Mouse (Mus musculus) megakaryocyte-erythroid progenitor cell, adult 5-6 weeks (primary cell): ENCODE results near the gene Hsd17b7. TPM values are rescaled to one million over a fixed set of nuclear protein-coding genes. Genes with fewer than 3 reads are reported as not detected.

ENCODE experiments used
- ATAC-seq: replicated peaks from 2 replicates; pipeline ENCODE4 v1.8.0; 2016; ENCODE audit warnings: mild to moderate bottlenecking, inconsistent platforms; ENCODE audit not compliant: severe bottlenecking, poor library complexity, low FRiP score, low TSS enrichment
- total RNA-seq, 2 experiments: library from RNA; stranded (forward) in 1 of 2; stranded (reverse) in 1 of 2; fragments of 200-1000, 215-1000 nt in 1 of 2; fragments of >200 nt in 1 of 2; fragmentation: Nextera tagmentation in 1 of 2; gene quantifications; 2 replicates each; pipeline ENCODE4 v1.2.3; 2014 to 2017

Hsd17b7 gene
- total RNA-seq, 2 experiments from 2014 or later: 1.0 to 3.7 TPM

DNA sequence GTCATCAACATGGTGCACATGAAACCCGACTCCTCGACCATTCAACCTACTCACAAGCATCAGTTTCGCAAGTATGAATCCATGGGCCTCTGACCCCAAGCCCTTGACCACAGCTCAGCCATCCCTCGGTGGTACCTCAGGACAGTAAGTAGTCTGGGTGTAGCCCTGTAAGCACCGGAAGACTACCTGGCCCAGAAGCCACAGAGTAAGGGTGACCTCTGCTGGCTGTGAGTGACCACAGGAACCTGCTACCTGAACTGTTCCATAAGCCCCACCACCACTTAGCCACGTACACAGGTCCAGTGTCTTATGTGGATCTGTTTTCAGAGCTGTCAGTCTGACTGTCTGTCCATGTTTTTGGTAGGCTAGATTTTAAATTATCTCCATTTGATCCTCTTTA lies 21.4 kb downstream of the Hsd17b7 start:
- no peak for ATAC-seq

- no peak for ATAC-seq
These were observed 23.0 kb downstream of the Hsd17b7 start for GRCm38 (mm10) chr1:169946004-169946403.

- ATAC-seq: no peak; the same call in 1 of the 2 replicates
These were observed 29.7 kb downstream of the Hsd17b7 start for GRCm38 (mm10) chr1:169939345-169939744.

GRCm38 (mm10) chr1:169934005-169934725 lies 34.9 kb downstream of the Hsd17b7 start:
- no peak for ATAC-seq

DNA sequence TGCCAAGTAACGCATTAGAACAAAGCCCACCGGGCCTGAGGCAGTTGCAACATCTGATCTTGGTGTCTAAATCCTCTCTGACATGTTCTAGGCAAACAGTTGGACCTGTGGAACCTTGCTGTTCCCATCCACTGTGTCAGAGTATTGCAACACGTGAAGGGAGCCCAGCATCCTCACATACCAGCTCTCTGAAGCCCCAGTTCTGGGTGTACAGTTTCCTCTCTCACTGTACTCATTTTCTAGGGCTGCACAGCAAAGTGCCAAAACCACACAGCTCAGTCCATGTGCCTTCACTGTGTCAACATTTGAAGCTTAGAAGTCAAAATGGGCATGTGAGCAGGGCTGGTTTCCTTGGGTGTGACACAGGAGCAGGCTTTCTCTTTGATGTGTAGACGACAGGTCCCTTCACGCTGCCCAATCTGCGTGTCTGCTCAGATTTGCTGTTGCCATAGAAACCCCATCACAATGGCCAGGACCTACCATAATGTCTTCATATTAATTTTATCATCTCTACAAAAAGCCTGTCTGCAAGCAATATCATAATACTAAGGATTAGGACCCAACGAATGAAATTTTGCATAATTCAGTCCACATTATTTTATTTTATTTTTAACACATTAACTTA lies 36.8 kb downstream of the Hsd17b7 start:
- ATAC-seq: no peak

- no peak for ATAC-seq
These were observed 37.3 kb downstream of the Hsd17b7 start for GRCm38 (mm10) chr1:169931698-169932097.

DNA sequence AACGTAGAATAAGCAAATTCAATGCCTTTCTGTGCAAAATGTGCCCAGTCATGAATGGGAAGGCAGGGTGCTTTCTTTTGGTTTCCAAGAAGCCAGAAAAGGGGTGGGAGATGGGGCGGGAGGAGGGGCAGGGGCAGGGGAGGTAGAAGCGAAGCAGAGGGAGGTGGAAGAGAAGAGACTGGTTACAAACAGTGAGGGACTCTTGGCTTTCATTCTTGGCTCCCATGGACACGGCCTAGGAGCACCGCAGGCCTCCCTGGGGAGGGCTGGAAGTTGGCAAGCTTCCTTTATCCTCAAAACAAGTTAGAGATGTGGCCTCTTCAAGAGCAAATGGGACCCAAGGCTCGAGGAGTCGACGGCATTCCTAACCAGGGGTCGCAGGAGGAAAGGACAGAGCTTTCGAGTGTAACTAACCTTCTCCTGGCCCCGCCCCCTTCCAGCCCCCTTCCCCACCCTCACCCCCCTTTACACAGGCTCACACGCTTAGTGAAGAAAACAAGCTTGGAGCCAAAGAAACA lies 40.5 kb downstream of the Hsd17b7 start, which contains the start of gene Ccdc190:
Ccdc190 (plus strand) TSS at position 195 of the 518 bp plus-strand sequence.
- no peak for ATAC-seq

DNA sequence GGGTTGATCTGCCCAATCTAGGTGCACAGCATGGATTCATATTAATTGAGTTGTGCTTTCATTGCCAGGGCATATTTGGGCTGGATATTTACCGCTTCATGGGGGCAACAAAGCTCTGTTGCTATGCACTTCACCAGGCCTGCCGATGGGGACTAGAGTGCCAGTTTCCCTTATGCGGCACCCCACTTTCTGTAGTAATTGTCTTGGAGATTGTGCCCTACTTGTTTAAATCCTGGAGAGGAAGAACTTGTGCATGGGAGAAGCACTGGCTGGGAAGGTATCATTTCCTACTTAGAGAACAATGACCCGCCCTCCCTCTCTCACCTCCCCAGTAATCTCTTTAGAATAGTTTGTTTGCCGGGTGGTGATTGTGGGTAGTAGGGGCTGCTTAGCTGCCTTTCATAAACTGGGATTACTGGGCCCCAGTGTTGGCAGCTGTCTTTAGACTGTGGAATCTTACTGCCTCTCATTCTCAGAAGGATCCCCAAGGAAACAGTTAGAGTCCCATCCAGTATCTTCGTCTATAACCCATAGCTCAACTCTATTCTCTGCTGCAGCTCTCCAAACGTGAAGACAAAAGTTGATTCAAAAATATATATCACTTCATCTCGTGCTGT lies 41.2 kb downstream of the Hsd17b7 start:
- no peak for ATAC-seq

DNA sequence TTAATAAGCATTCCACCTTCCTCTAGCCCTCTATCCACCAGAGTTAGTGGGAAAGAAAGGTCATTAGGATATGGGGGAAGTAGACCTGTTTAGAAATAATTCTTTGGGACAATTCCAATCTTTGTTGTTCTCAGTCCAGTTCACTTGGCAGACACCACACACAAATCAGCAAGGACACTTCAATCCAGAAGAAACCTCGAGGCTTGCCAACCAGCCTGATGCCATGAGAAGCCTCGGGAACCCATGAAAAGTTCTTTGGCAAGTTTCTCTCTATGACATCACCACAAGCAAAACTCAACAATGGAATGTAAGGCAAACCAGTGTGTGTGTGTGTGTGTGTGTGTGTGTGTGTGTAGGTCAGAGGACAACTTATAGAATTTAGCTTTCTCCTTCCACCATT lies 44.5 kb downstream of the Hsd17b7 start:
- ATAC-seq: no peak

DNA sequence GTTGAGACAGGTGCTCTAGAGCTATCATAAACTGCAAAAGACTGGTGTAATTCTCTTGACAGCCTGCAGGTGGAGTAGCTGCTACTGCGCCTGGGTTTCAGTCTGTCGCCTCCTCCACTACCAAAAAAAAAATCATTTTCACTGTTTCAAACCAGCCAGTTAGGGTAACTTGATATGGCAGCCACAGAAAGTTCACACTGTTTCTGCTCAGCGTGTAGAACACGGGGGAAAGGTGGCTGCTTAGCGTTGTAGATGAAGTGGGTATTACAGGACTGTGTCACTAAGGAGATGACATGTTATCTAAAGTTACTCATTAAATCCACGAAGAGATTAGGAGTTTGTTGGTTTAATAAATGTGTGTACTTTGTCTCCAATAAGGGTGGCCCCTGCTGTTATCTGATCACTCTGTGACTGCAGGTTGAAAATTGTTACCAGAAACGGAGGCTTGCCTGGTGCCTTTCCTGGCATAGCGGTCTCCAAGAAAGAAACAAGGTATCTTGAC lies 47.3 kb downstream of the Hsd17b7 start:
- ATAC-seq: peak; percentile 64; the same call in 1 of the 2 replicates

DNA sequence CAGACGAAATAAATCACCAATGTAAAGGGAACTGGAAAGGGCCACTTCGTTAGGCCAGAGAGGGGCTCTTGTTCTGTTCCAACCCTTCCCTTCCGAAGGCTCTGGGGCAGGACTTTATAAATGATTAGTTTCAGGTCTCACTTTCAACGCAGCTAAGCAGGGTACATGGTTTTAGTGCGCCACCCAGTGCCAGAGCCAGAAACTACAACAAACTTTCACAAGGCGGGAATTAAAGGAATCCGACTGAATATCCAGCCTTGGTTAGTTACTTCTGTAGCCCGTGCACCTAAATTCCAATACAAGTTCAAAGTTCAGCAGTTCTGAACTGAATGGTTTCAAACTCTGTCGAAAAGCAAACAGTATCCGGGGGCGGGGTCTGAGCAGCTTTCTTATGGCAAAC lies 49.8 kb downstream of the Hsd17b7 start:
- peak; percentile 75 for ATAC-seq

DNA sequence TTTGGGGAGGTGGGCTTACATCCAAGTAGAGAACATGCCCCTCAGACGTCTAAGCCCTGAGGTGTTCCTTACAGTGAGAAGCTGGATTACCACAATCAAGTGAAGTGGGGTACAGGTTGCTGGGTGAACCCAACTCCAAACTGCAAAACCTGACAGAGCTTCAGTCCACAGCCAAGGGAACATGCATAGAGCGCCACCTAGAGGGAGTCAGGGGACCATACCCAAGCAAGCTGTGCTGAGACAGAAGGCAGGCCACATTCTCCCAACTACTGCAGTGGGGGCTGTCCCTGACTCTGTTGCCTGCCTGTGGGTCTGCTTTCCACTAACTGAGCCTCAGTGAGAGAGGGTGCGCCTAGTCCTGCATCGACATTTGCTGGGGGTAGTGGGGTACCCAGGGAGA lies 51.0 kb downstream of the Hsd17b7 start:
- ATAC-seq: peak; percentile 76

DNA sequence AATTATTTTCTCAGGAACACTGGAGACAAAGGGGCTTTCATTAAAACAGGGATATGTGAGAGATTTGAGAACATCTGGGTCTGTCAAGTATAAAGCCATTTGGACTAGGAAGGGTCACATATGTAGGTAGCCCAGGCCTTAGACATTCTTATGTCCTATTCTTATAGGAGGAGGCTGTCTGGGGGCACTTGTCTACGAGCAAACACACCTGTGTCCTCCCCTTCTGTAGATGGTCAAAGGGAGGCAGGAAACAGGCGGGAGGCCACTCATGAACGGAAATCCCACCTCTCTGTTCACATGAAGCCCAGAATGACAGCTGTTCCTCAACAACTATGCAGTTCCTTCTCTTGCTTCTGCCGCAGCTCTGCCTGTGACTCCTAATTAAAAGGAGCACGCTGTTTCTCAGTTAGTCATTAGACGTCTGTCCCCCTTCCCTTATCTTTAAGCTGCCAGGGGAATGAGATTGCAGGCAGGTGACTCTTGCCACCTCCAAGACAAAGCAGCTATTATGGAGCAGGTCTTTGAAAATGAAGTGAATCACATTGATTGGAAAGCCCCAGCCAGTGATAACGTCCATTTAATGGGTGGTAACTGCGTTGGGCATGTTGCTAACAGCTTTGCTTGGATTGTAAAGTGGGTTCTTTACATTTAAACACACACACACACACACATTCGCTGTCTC lies 51.8 kb downstream of the Hsd17b7 start:
- no peak for ATAC-seq

GRCm38 (mm10) chr1:169916659-169917058 lies 52.4 kb downstream of the Hsd17b7 start:
- no peak for ATAC-seq

DNA sequence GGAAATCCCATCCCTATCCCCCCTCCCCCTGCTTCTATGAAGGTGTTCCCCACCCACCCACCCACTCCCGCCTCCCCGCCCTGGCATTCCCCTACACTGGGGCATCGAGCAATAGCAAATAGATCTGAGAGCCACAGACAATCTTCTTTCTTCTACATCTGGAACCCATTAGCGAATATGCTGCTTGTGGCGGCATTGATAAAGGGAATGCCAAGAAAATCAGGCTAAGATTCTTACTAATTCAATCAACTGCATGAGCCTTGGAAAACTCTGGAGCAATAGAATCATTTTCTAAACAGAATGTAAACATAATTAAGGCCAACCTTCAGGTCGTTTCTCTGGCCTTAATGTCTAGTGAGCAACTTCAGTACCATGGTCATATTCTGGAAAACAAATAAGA lies 57.5 kb downstream of the Hsd17b7 start:
- ATAC-seq: no peak

GRCm38 (mm10) chr1:169910751-169911150 lies 58.3 kb downstream of the Hsd17b7 start:
- ATAC-seq: no peak

DNA sequence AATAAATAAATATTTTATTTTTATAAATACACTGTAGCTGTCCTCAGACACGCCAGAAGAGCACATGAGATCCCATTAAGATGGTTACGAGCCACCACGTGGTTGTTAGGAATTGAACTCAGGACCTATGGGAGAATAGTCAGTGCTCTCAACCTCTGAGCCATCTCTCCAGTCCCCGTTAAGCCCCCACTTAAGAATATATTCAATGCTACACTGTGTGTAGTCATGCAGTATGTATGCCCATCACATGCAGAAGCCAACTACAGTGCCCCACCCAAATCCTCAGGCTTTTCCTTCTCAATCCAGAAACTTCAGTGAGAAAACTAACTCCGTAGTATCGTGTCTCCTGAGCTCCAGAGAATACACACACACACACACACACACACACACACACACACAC lies 59.4 kb downstream of the Hsd17b7 start:
- no peak for ATAC-seq

- no peak for ATAC-seq
These were observed 59.9 kb downstream of the Hsd17b7 start for GRCm38 (mm10) chr1:169909163-169909562.

DNA sequence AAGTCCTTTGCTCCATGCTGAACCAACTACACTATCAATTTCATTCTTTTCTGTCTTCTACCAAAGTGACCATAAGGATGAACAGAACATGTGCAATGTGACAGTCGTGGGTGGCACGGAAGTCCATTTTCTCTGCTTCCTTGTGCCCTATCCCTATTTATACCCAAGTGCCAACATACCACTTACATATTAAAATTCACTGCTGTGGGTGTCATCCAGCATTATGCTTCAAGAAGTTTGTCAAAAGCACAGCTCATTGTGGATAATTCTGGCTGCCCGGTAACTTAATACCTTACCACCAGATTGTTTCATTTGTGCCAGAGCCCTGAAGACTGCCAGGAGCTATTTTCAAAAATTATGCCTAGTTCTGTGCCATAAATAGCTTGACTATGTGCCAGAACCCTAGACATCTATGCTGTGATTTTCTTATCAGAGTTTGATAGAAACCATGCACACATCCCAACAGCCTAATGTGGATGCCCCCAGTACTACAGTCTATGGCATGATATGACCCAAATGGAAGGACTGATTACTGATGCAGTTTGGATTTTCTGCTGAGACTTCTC lies 68.2 kb downstream of the Hsd17b7 start:
- no peak for ATAC-seq
